Mouse (Mus musculus) gastrocnemius, postnatal 36 days (tissue): ENCODE measurements around the gene Krt20. TPM values are rescaled to one million over a fixed set of nuclear protein-coding genes. Genes with fewer than 3 reads are reported as not detected.
A peak's percentile ranks its signal among the peaks of the same experiment; 100 is the strongest.

Experiments used
- DNase-seq, 2 experiments: peaks; one replicate each; pipeline ENCODE4 v3.0.0; 2022
- intact Hi-C: fragments of 180-260 bp; cut with DNase I; formaldehyde crosslinking; loops from one replicate; pipeline ENCODE4 v1.15.1; 2025
- total RNA-seq, 2 experiments: library from RNA; stranded (reverse); gene quantifications; 2 replicates each; pipeline ENCODE4 v1.2.3; 2021

Gene Krt20
- total RNA-seq, 2 experiments from 2014 or later, result 0.17 TPM; not detected in 1

GRCm38 (mm10) chr11:99416902-99417301, 21.0 kb downstream of the Krt20 start:
- intact Hi-C loops, result no loop called here

GRCm38 (mm10) chr11:99414463-99415147, 23.3 kb downstream of the Krt20 start:
- intact Hi-C loops, result no loop called here
- no peak for DNase-seq

More at GRCm38 (mm10) chr11:99416902-99417301, 21.0 kb downstream of the Krt20 start:
- DNase-seq, result no peak

- intact Hi-C loops, result no loop called here
- DNase-seq, result no peak
Observed at GRCm38 (mm10) chr11:99413247-99413646, 24.7 kb downstream of the Krt20 start.

- DNase-seq, result no peak
- intact Hi-C loops, result no loop called here
Observed at GRCm38 (mm10) chr11:99406186-99406585, 31.8 kb downstream of the Krt20 start.

GRCm38 (mm10) chr11:99399956-99400549, 37.9 kb downstream of the Krt20 start:
- intact Hi-C loops, result no loop called here
- DNase-seq, result no peak

GRCm38 (mm10) chr11:99398832-99399231, 39.1 kb downstream of the Krt20 start:
- no peak for DNase-seq
- intact Hi-C loops, result no loop called here

- DNase-seq, result no peak
- intact Hi-C loops, result no loop called here
Observed at GRCm38 (mm10) chr11:99398084-99398483, 39.9 kb downstream of the Krt20 start.

- intact Hi-C loops, result no loop called here
- DNase-seq, result no peak
Observed at GRCm38 (mm10) chr11:99396661-99397060, 41.3 kb downstream of the Krt20 start.

GRCm38 (mm10) chr11:99396034-99396433, 41.9 kb downstream of the Krt20 start:
- no peak for DNase-seq
- intact Hi-C loops, result no loop called here

- intact Hi-C loops, result no loop called here
- no peak for DNase-seq
Observed at GRCm38 (mm10) chr11:99392492-99392891, 45.5 kb downstream of the Krt20 start.

GRCm38 (mm10) chr11:99391375-99391774, 46.6 kb downstream of the Krt20 start:
- DNase-seq, result no peak
- intact Hi-C loops, result no loop called here

- intact Hi-C loops, result no loop called here
- no peak for DNase-seq
Observed at GRCm38 (mm10) chr11:99390866-99391265, 47.1 kb downstream of the Krt20 start.

- DNase-seq, result no peak
- intact Hi-C loops, result loop anchor here (10.0 kb wide), 1 partner anchor 186 kb away; no protein-coding TSS in a partner anchor
Observed at GRCm38 (mm10) chr11:99389264-99389663, 48.7 kb downstream of the Krt20 start, which contains the start of gene Krt10. TSS of gene Krt10 (minus strand) at chr11:99389364.

GRCm38 (mm10) chr11:99388661-99389060, 49.3 kb downstream of the Krt20 start:
- DNase-seq, result no peak
- intact Hi-C loops, result loop anchor here (10.0 kb wide), 1 partner anchor 186 kb away; no protein-coding TSS in a partner anchor

GRCm38 (mm10) chr11:99385813-99386721, 51.9 kb downstream of the Krt20 start:
- DNase-seq, result peak; percentile 83 to 89
- intact Hi-C loops, result loop anchor here (10.0 kb wide), 1 partner anchor 189 kb away; no protein-coding TSS in a partner anchor

GRCm38 (mm10) chr11:99379568-99379967, 58.4 kb downstream of the Krt20 start:
- peak; percentile 51 to 60 for DNase-seq
- intact Hi-C loops, result loop anchor here (10.0 kb wide), 1 partner anchor 905 kb away; no protein-coding TSS in a partner anchor

Other genes starting within 250 kb of the Krt20 start
- gene Smarce1, start 207.1 kb downstream of the Krt20 start, total RNA-seq, result 10 to 100 TPM; 26.2 to 31.9 TPM
- gene Krt222, start 194.1 kb downstream of the Krt20 start, total RNA-seq, result 1 to 10 TPM; 3.8 to 7.2 TPM
- not detected for gene Krt24, start 152.9 kb downstream of the Krt20 start, total RNA-seq
- gene Krt25, start 115.2 kb downstream of the Krt20 start, total RNA-seq, result not detected
- not detected for gene Krt26, start 100.2 kb downstream of the Krt20 start, total RNA-seq
- not detected for gene Krt27, start 87.0 kb downstream of the Krt20 start, total RNA-seq
- not detected for gene Krt28, start 63.2 kb downstream of the Krt20 start, total RNA-seq
- gene Krt10, start 48.8 kb downstream of the Krt20 start, total RNA-seq, result 1 to 10 TPM; 3.3 to 3.5 TPM
- not detected for gene Krt12, start 15.9 kb downstream of the Krt20 start, total RNA-seq
- not detected for gene Krt23, start 55.0 kb upstream of the Krt20 start, total RNA-seq
- not detected for gene Krt39, start 83.2 kb upstream of the Krt20 start, total RNA-seq
- not detected for gene Krt40, start 105.0 kb upstream of the Krt20 start, total RNA-seq
- not detected for gene Krtap3-3, start 112.7 kb upstream of the Krt20 start, total RNA-seq
- gene Krtap3-2, start 118.7 kb upstream of the Krt20 start, total RNA-seq, result not detected
- gene Gm11939, start 121.3 kb upstream of the Krt20 start, total RNA-seq, result not detected
- gene Krtap3-1, start 128.5 kb upstream of the Krt20 start, total RNA-seq, result not detected
- not detected for gene Krtap1-5, start 142.9 kb upstream of the Krt20 start, total RNA-seq
- not detected for gene Krtap1-4, start 145.5 kb upstream of the Krt20 start, total RNA-seq
- not detected for gene Krtap1-3, start 153.2 kb upstream of the Krt20 start, total RNA-seq
- not detected for gene Krtap9-3, start 160.0 kb upstream of the Krt20 start, total RNA-seq
- not detected for gene Gm11938, start 165.2 kb upstream of the Krt20 start, total RNA-seq
- gene Gm11937, start 172.0 kb upstream of the Krt20 start, total RNA-seq, result not detected
- gene Krtap2-4, start 176.7 kb upstream of the Krt20 start, total RNA-seq, result not detected
- not detected for gene Gm11562, start 182.3 kb upstream of the Krt20 start, total RNA-seq
- gene Krtap4-1, start 190.1 kb upstream of the Krt20 start, total RNA-seq, result not detected
- not detected for gene Krtap4-2, start 196.9 kb upstream of the Krt20 start, total RNA-seq
- gene Krtap4-7, start 205.9 kb upstream of the Krt20 start, total RNA-seq, result not detected
- not detected for gene Gm11555, start 212.1 kb upstream of the Krt20 start, total RNA-seq
- not detected for gene Gm11563, start 220.8 kb upstream of the Krt20 start, total RNA-seq
- not detected for gene Krtap4-6, start 227.8 kb upstream of the Krt20 start, total RNA-seq